Mouse (Mus musculus) gonadal fat pad, adult 2 months (tissue): ENCODE results near the gene Atxn7l1. TPM values are rescaled to one million over a fixed set of nuclear protein-coding genes. Genes with fewer than 3 reads are reported as not detected.
A peak's percentile ranks its signal among the peaks of the same experiment; 100 is the strongest.

Experiments
- DNase-seq: peaks from one replicate; pipeline ENCODE4 v3.0.0-alpha.2; 2012; ENCODE audit warnings: low read depth
- polyA plus RNA-seq: library from polyadenylated mRNA; depleted of rRNA; stranded (reverse); fragments of >200 nt; gene quantifications from 2 replicates; pipeline ENCODE4 v1.2.3, GENCODE M21; 2012; rRNA removed

Gene Atxn7l1
- polyA plus RNA-seq = 21.9 and 25.1 TPM in 2 replicates

GRCm38 (mm10) chr12:33147497-33148267 lies at the start of gene Atxn7l1:
Gene Atxn7l1 (plus strand): TSS chr12:33147693.
- DNase-seq = peak; percentile 61

GRCm38 (mm10) chr12:33101627-33102026 lies 45.9 kb upstream of the Atxn7l1 start:
- DNase-seq = no peak

GRCm38 (mm10) chr12:33102342-33103115 lies 45.0 kb upstream of the Atxn7l1 start:
- DNase-seq = no peak

- DNase-seq = no peak
Observed at GRCm38 (mm10) chr12:33105724-33106123, 41.8 kb upstream of the Atxn7l1 start.

GRCm38 (mm10) chr12:33106438-33107167 lies 40.9 kb upstream of the Atxn7l1 start:
- DNase-seq = no peak

- DNase-seq = no peak
Observed at GRCm38 (mm10) chr12:33109531-33109930, 38.0 kb upstream of the Atxn7l1 start.

DNA sequence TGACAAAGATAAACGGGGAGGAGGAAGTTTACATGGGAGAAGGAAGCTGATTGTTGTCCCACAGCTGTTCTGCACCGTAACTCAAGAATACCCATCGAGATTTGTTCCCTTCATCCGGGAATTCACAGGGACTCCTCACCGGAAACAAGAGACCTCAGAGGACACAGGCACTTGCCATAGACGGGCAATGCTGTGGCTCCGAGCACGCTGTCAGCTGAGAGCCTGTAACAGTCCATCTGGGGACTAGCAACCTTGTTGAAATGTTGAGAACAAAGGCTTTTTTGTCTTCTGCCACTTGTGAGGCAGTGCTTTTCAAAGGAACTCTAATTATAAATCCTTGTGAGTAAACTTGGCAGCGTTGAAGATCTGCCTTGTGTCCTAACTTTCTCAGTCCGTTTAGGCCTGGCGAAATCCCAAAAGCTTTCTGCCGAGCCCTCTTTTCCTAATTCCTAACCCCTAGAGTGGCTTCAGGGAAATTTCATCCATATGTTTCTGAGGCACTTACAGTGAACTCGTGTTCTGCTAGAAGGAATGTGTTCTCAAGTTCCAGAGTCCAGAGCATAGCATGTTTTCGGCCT lies 36.5 kb upstream of the Atxn7l1 start:
- no peak for DNase-seq

DNA sequence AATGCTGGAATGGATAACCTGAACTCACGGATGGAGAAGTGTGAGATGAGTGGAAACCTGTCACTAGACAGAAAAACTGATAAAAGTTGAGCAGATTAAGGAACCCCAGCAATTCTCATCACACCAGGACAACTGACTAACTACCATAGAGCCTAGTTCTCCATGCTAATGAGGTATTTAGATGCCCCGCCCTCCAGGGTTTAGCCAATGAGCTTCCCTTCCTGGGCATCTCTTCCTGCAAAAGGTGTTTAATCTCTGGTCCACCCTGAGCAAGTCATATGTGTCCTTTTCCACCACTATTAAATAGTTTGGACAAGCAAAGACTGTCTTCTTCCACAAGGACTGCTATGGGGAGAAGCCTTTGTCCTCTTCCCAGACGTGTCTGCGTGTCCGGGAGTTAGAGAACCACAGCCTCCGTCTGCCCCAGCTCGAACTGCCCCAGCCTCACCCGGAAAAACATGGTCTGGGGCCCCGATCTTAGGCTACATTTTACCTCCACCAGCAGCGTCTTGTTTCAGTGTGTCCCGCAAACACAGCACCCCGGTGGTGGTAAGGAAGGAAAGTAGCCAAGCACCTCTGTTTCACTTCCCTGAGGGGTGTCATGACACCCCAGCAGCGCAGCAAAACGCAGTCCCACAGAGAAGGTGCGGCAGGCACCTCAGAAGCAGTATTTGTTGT lies 28.7 kb upstream of the Atxn7l1 start:
- DNase-seq = no peak

DNA sequence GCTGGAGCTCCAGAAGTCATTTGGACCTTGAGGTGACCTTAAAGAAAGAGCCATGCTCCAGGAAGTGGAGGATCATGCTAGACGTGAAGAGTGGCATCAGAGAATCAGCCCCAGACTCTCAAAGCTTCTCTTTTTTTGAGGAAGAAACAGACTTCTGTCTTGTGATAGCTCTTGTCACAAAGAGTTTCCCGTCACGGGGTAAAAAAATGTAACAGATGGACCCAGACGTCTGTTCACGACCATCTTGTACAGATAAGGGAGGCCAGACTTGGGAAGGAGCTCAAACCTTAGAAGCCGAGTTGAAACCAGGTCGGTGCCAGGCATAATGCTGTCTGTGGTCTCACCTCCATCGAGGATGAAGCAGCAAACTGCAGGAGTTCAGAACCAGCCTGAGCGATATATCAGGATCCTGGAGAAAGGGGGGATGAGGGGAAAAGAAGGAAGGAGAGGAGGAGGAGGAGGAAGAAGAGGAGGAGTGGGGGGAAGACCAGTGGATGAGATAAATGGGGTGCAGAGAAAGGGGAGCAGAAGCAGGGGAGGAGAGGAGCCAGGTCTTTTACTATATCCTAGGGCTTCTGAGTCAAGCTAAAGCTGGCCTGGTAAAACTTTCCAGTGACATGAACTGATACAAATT lies 21.8 kb upstream of the Atxn7l1 start:
- no peak for DNase-seq

- DNase-seq = no peak
Observed at GRCm38 (mm10) chr12:33126243-33126642, 21.2 kb upstream of the Atxn7l1 start.

- no peak for DNase-seq
Observed at GRCm38 (mm10) chr12:33128121-33128520, 19.4 kb upstream of the Atxn7l1 start.

DNA sequence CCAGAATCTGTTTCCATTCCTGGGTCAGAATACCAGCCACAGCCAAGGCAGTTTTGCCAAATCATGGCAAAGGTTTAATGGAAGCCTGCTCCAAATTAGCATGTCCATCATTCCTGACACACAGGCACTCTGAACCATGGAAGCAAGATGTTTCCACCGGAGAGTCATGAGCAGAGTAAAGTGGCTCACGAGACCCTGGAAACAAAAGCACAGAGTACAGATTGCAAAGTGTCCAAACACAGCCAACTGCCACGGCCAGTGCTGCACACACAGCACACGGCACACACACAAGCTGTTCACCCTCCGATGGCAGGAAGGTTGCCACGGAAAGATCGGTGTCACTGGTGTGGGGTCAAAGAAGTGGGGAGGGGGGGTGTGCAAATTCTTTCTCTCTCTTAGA lies 18.8 kb upstream of the Atxn7l1 start:
- no peak for DNase-seq

- no peak for DNase-seq
Observed at GRCm38 (mm10) chr12:33129410-33129809, 18.1 kb upstream of the Atxn7l1 start.

GRCm38 (mm10) chr12:33130401-33130800 lies 17.1 kb upstream of the Atxn7l1 start:
- no peak for DNase-seq

DNA sequence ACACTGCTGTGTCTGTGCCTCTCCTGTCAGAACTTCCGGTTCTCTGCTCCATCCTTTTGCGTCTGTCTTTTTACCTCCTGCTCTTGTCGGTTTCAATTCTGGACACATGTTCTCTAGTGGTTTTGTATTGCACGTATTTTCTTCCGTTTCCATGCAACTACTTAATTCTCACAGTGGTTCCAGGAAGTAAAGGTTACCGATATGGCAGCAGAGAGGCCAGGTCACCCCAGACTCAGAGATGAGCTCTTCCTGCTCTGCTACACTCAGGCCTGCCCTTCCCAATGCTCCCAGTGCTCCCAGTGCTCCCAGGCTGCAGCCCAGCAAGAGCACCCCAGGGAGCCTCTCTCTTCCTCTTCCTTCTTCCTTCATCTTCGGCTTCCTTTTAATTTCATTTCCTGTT lies 15.7 kb upstream of the Atxn7l1 start:
- no peak for DNase-seq

DNA sequence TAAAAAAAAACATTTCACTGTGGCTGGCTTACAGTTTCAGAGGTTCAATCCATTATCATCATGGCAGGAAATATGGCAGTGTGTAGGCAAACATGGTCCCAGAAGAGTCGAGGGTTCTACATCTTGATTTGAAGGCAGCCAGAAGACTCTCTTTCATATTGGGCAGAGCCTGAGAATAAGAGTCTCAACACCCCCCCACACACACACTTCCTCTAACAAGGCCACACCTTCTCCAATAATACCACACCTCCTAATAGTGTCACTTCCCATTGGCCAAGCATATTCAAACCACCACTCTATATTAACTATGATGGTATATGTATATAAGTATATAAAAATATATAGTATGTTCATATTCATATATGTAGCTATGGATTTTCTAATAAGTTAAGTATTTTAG lies 9.6 kb upstream of the Atxn7l1 start:
- DNase-seq = no peak

DNA sequence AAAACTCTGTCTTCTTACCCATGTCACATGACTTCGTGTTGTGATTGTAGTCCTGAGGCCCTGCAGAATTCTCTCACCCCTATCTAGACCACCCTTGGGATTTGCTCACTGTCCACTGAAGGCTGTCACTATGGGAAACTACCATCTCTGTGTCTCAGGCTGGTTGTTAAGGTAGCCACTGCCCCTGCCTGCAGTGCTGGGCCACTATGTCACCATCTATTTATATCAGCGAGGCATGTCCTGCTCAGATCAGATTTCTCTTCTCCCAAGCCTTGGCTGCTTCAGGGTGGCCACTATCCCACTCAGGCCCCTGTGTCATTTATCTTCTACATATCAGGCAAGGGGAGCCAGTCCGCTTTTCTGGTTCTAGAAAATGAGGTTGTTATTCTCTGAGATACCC lies 8.4 kb upstream of the Atxn7l1 start:
- DNase-seq = no peak

- DNase-seq = no peak
Observed at GRCm38 (mm10) chr12:33144456-33144855, 3.0 kb upstream of the Atxn7l1 start.

DNA sequence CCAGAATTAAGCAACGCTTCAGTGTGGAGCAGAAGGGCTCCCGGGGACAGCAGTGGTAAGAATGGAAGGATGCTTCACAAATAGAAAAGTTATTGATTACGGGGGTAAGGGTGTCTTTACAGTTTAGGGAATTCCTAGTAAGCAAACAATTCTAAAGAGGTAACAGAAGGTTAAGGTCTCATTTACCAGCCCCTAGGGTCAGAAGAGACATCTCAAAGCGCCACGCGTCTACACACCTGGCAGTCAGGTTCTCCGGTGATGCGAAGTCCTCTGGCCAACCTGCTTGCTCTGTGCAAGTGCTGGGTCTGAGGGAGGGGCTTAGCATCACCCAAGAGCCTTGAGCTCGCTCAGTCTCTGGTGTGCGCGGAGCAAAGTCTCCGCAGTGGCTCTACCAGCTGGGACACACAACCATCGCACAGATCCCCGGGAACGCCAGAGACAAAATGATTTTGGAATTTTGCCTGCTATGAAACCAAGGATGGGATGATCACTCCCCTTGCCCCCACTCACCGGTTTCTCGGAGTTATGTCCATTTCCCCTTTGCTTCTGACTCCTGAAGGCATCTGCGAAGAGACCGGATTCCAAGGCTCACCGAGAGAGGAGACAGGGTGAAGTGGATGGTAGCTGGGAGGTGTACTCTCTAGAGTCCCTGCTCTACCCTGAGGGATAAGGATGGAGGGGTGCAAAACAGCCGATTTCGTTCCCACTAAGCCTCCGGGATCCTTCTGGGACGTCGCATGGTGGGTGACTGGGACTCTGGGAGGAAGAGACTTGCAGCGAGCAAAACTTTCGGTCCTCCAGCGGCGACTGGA lies 665 bp upstream of the Atxn7l1 start:
- DNase-seq = no peak

GRCm38 (mm10) chr12:33149544-33150190 lies 2.2 kb downstream of the Atxn7l1 start:
- DNase-seq = no peak
